Mouse (Mus musculus) brain, embryonic 14.5 days (tissue): ENCODE measurements at regions not wholly inside any gene's neighbourhood (a gene's known extent, or its start where the extent isn't known, plus 50 kb on each side); places are given as distances from the start of the nearest gene placed in this dataset.

Source experiments
- CTCF ChIP-seq: fragments of 200-500 bp; IDR thresholded peaks from 2 replicates; pipeline ENCODE4 v1.5.1; 2012; ENCODE audit warnings: inconsistent platforms, mild to moderate bottlenecking, moderate library complexity, borderline replicate concordance; ENCODE audit not compliant: insufficient read depth, insufficient read length; ENCODE audit errors: extremely low read depth
- POLR2A ChIP-seq: fragments of 200-500 bp; IDR thresholded peaks from 2 replicates; pipeline ENCODE4 v1.6.1; 2012; ENCODE audit warnings: mild to moderate bottlenecking, inconsistent platforms, borderline replicate concordance; ENCODE audit not compliant: poor library complexity, insufficient read depth, insufficient read length, severe bottlenecking; ENCODE audit errors: extremely low read depth

- TF ChIP-seq CTCF (no peak), POLR2A (no peak)
Observed at GRCm38 (mm10) chr14:15698607-15699006, 259.8 kb upstream of the Lrrc3b start.
